Mouse (Mus musculus): Measurements from ENCODE around the gene Gatad2b.
"Not testable (repeated sequence)": the region's sequence is repeated elsewhere in the genome, so short reads cannot be mapped to it uniquely, and the experiment has no call there.

Gatad2b gene

DNA sequence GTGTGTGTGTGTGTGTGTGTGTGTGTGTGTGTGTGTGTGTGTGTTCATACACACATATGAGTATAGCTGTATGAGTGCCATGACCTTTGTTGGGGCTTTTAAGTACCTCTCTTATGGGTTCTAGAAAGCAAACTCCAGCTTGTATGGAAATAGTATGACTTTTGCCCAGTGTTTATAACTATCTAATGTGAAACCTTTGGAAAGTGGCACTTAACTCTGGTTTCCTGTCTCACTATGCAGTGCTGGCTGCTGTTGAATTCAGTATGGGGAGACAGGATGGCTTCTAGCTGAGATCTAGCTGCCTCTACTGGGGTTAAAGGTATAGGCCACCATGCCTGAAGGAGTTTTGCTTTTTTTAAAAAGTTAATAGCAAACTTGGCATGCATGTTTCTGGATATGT, 16.6 kb downstream of the Gatad2b start:
- no peak for DNase-seq (ENCODE audit: low spot score in 2 of 2)

DNA sequence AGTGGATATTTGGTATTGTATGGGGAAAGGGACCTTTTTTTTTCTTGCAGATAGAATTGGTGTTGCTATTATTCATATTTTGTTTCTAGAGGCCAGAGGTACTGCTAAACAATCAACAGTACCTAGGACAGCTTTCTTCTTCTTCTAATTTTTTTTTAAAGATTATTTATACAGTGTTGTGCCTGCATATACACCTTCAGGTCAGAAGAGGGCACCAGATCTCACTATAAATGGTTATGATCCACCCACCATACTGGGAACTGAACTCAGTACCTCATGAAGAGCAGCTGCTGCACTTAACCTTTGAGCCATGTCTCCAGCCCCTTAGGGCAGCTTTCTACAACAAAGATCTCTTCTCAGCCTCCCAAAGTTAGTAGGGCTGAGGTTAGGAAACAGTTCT, 20.4 kb downstream of the Gatad2b start:
- DNase-seq (ENCODE audit: low spot score in 2 of 2) = no peak

DNA sequence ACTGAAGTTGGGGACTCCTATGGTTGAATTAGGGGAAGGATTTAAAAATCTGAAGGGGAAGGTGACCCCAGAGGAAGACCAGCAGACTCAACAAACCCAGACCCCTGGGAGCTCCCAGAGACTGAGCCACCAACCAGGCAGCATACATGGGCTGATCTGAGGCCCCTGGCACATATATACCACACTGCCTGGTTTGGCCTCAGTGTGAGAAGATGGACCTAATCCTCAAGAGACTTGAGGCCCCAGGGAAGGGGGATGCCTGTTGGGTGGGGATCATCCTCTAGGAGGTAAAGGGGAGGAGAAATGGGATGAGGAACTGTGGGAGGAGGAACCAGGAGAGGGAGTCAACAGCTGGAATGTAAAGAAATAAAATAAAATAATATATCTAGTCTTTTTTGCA, 21.3 kb downstream of the Gatad2b start:
- DNase-seq (ENCODE audit: low spot score in 2 of 2) = no peak

DNA sequence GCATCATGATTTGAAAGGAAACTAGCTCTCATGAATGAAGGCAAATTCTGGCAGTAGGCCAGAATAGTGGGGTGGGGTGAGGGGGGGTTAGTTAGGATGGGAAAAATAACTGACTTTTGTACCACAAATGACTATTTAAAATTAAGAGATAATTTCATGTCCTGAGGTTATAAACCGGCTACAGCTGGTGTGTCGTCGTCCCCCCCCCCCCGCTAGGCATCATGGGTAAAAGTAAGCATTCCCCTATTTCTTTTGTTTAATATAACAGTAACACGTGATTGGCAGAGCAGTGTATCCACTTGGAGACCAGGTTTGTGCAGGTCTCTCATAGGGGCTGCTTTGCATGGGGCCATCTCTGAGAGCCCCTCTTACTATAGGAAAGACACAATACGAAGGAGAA, 29.3 kb downstream of the Gatad2b start:
- no peak for DNase-seq (ENCODE audit: low spot score in 2 of 2)

DNA sequence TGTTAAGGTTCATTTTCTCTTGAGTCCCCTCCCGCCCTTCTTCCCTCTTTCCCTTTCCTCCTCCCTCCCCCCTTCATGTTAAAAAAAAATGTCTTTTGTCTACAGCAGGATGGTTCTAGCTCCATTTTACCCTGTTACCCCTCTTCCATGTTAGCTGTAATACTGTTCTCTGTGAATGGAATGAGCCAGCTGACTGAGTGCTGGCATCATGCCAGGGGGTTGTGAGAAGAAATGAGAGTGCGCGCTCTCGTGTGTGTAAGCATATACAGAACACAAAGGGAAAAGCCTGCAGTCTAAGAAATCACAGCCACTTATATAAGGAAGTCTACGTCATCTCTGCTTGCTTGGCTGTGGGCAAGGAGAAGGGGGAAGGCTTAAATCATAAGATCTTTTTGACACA, 30.1 kb downstream of the Gatad2b start:
- peak; percentile 11 to 13 for DNase-seq (ENCODE audit: low spot score in 2 of 2)

DNA sequence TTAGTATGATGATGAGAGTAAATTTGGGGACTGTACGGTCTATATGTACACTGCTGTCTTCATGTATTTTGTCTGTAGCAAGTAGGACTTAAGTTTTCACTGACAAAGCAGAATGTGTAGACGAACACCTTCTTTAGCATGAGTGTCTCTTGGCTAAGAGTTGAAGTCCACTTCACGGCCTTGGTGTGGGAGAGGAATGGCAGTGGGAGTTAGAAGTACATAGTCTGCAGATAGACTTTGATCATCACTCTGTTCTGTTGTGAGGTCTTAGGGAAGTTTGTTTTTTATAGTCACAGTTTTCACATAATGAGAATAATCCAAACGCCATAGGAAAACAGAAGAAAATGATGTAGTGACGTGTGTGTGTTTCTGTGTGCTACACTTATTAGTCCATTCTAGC, 39.5 kb downstream of the Gatad2b start:
- no peak for DNase-seq (ENCODE audit: low spot score in 2 of 2)

DNA sequence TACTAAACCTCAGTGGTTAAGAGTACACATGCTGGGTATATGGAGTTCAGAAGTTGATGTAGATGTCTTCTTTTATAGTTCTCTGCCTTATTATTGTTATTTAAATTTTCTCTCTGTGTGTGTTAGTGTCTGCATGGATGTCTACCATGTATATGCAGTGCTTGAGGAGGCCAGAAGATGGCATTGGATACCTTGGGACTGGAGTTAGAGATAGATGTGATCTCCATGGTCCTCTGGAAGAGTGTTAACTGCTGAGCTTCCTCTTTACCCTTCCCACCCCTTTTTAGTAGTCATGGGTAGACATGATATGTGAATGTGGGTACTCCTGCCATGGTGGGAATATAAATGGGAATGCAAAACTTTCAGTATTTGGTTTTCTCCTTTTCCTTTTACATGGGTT, 42.5 kb downstream of the Gatad2b start:
- DNase-seq (ENCODE audit: low spot score in 2 of 2) = no peak

DNA sequence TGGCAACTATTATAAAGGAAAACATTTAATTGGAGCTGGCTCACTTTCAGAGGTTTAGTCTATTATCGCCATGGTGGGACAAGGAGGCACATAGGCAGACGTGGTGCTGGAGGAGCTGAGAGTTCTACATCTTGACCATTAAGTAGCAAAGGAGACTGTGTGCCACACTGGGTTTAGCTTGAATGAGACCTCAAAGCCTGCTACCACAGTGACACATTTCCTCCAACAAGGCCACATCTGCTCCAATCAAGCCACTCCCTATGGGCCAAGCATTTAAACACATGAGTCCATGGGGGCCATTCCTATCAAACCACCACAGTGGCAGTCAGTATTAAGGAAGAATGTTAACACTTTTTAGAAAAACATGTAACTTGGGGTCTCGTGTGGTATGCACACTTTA, 45.2 kb downstream of the Gatad2b start:
- DNase-seq (ENCODE audit: low spot score in 2 of 2) = no peak

DNA sequence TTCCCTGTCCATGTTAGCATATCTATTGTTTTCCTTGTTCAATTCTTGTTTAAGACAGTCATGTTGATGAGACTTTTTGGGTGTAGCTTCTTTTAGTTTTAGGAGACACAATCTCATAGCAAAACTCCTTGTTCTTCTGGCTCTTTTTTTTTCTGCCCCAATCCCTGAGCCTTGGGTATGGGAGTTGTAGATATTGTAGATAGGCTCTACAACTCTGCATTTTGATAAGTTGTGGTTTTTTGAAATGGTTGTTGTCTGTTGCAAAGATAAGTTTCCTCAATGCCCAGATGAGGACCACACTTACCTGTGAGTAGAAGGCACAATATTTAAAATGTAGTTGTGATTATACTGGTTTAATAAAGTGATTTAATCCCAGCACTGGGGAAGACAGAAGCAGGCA, 47.2 kb downstream of the Gatad2b start:
- no peak for DNase-seq (ENCODE audit: low spot score in 2 of 2)

DNA sequence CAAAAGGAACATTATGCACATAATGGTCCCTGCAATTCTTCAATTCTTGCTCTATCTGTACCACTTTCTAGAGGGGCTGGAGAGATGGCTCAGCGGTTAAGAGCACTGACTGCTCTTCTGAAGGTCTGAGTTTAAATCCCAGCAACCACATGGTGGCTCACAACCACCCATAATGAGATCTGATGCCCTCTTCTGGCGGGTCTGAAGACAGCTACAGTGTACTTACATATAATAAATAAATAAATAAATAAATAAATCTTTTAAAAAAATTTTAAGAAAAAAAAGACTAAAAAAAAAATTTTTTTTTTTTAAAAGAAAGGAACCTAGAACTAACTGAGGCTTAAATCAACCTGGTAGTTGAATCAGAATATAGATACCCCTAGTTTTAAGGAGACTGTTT, 49.9 kb downstream of the Gatad2b start:
- not testable (repeated sequence) for DNase-seq (ENCODE audit: low spot score in 2 of 2)

DNA sequence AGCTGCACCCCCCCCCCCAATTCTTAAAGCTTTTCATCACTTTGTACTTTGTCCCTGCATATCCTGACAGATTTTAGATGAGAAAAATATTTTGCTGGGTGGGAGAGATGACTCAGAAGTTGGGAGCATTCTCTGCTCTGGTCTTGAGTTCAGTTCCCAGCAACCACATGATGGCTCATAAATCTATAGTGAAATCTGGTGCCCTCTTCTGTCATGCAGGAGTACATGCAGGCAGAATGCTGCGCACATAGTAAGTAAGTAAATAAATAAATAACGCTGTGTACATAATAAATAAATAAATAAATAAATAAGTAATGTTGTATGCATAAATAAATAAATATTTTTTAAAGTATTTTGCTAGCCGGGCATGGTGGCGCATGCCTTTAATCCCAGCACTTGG, 54.9 kb downstream of the Gatad2b start:
- DNase-seq (ENCODE audit: low spot score in 2 of 2) = no peak

DNA sequence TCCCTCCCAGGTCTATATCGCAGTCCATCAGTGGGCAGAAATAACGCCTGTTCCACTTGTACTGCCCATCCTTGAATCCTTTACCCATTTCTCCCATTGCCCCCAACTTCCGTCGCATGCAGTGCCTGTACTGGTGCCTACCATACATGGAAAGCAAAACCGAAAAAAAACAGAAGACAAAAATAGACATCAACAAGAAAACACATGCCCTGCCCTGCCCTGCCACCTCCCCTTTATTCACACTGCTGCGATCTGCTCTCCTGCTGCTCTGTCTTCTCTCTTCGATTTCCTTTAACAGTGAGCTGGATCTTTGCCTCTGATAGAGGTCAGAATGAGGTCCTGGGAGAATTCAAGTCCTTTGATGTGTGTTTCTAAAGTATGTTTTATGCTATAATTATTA, 65.0 kb downstream of the Gatad2b start:
- no peak for DNase-seq (ENCODE audit: low spot score in 2 of 2)

DNA sequence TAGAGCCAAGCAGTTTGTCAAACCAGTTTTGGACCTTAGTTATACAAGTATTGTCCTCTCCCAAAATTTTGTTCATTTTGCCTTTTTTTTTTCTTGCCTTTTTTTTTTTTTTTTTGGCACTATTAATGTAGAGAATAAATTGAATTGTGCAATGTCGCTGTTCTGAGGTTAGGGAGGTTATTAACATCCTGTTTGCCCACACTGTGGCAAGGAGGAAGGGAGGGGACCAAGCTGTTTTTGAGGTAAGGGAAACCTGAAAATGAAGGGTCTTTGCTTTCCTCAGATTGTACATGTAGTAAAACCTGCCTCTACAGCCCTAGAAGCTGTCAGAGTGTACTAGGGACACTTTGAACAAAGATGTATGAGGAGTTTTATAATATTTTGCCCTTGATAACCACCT, 66.3 kb downstream of the Gatad2b start:
- no peak for DNase-seq (ENCODE audit: low spot score in 2 of 2)

DNA sequence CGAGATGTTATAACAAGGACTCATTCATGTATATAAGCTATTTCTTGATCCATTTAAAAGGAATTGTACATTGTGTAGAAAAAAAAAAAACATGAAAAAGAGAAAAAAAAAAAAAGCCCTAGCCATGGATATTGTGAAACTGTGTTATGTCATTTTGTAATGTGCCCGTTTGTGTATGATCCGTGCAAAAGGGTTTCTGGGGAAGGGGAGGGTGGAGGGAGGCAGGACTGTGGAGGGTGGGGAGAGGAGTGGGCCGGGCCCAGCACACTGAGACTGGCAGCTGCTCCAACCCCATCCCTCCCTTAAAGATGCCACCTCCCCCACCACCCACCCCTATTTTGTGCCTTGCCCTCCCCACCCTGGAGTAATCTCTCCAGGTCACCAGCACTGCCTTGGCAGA, 68.5 kb downstream of the Gatad2b start:
- DNase-seq (ENCODE audit: low spot score in 2 of 2) = no peak

DNA sequence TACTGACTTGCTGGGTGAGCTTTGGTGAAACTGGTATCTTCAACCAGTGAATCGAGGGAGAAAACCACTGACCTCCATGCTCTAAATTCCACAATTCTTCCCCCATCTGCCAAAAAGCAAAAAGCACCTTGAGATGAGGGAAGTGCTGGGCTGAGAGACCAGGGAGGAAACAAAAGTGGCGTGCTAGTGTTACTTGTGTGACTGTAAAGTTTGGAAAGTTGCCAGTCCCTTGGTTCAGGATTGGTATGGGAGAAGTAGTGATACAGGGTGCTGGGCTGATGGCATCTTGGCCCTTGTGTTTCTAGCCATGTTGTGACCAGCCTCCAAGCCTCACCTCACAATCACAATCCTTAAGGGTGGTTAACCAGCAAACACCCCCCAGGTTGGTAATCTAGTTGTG, 69.4 kb downstream of the Gatad2b start:
- DNase-seq (ENCODE audit: low spot score in 2 of 2) = no peak

DNA sequence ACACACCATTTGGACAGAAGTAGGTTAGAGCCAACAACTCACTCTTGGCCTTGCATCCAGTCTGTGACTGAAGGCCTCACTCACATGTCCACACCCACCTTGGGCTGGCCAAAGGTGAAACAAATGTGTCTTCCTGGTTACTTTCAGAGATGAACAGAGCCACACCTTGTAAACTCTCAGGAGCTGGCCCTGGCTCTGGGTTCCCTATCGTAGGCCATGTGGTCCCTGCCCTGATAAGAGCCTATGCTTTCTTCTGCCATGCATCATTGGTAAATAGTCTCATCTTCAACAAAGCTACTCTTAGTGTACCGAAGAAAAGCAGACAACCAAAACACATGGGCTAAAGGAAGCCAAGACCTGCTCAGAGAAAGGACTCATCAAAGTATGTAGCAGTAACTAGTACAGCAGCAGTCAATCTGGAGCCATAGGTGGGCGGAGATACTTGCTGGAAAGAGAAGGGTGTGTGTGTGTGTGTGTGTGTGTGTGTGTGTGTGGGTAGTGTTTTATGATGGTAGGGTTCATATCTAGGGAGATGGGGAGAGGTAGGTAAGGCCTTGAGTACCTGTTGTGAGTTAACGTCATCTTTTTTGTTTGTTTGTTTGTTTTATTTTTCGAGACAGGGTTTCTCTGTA, 74.1 kb downstream of the Gatad2b start:
- DNase-seq (ENCODE audit: low spot score in 2 of 2) = no peak

DNA sequence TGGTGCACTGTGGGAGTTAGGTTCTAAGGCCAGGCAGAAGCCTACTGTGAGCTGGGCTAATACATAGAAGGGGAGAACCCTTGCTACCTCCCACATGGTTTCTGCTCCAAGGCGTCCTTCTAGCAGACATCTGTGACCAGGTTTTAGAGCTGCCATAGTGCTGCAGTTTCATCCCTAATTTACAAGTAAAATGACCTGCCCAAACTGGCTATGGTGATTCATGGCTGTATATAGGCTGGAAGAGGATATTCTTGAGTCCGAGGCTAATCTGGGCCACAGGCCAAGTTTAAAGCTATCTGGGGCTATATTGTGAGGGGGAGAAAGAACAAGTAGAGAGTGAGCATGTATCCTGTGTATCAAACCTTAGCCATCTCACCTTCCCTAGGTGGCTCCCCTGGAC, 76.1 kb downstream of the Gatad2b start:
- DNase-seq (ENCODE audit: low spot score in 2 of 2) = no peak

DNA sequence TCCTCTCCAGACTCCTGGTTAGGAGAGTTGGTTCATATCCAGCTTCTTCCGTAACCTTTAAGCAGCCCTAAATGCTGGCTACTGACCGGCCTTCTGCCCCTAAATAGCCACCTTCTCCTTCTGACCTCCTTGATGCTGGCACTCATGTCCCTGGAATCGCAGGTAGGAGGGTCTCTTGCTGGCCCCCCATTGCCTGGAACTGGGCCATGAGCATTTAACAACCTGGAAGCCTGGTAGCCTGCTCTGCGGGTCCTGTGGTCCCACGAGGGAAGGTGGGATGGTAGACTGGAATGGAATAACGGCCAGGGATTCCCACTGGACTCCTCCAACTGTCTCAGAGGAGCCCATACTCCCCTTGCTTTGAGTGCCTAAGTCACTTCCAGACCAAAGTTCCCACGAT, 78.9 kb downstream of the Gatad2b start:
- no peak for DNase-seq (ENCODE audit: low spot score in 2 of 2)

DNA sequence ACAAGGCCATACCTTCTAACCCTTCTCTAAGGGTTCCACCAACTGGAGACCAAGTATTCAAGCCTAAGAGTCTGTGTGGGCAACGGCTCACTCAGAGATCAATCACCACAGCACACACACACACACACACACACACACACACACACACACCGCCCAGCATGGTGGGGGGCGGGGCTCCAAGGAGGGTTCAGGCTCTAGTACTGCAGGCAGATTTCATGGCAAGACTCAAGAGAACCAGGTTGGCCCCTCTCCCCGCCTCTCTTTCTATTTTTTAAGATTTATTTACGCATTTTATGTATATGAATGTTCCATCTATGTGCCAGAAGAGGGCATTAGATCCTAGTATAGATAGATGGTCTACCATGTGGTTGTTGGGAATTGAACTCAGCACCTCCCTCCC, 79.8 kb downstream of the Gatad2b start:
- no peak for DNase-seq (ENCODE audit: low spot score in 2 of 2)

DNA sequence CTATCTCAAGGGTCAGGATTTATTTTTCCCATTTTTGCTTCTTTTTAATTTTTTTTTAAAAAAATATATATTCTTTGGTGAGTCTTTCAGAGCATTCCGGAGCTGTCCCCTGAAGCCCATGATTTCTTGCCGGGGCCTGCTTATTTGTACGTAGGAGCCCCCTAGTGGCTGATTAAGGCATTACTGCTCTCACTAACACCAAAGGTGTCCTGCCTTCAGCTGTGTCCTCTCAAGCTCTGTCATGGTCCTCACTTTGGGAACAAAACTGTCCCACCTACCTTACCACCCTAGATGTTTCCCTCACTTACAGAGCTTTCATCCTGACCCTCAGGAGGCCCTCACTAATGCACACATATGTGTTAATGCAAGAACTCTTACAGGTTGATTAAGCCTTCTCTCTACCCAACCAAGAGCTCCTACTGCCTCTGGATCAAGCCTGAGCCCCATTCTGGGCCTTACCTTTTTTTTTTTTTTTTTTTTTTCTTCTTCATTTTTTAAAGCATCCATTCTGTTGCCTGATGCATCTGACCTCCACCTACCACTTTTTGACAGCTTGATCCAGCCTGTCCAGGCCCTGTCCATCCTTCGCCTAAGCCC, 80.6 kb downstream of the Gatad2b start:
- DNase-seq (ENCODE audit: low spot score in 2 of 2) = peak; percentile 41 to 46

DNA sequence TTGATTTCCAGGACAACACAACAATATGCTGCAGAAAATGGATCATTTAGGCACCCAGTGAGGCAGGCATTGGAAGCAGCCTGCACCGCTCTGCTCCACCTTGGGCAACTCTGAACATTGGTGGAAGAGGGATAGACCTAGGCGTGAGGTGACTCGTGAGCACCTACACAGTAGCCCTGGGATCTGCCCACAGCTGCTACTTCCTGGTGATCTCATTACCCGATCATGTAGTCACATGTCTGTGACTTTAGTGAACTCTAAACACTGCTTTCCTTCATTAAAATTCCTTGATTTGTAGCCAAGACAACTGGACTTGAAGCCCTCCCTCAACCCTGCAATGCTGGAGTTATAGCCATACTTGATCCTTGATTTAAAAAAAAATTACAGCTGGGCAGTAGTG, 81.4 kb downstream of the Gatad2b start:
- no peak for DNase-seq (ENCODE audit: low spot score in 2 of 2)

DNA sequence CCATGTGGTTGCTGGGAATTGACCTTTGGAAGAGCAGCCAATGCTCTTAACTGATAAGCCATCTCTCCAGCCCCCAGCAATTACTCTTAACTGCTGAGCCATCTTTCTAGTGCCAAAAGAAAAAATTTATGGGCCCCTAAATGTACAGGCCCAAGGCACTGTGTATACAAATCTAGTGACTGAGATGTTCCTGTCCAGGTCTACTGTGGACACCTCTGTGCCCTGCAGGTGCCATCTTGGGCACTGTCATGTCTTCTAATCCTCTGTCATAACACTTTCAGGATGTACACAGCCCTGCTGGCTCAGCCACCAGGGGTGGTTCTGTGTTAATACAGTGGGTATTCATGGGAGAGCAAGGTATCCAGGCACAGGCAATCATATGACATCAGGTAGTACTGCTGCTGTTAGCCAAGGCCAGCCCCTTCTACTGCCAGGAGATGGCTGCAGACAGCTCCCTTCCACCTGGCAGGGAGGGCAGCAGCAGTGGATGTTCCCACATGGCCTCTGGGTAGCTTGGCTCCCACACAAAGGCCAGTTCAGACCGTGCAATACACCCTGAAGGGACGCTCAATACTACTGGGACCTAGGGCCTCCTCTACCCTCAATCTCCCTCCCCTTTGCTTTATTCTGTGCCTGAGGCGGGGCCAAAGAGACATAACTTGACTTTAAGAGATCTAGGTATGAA, 82.7 kb downstream of the Gatad2b start:
- DNase-seq (ENCODE audit: low spot score in 2 of 2) = no peak

DNA sequence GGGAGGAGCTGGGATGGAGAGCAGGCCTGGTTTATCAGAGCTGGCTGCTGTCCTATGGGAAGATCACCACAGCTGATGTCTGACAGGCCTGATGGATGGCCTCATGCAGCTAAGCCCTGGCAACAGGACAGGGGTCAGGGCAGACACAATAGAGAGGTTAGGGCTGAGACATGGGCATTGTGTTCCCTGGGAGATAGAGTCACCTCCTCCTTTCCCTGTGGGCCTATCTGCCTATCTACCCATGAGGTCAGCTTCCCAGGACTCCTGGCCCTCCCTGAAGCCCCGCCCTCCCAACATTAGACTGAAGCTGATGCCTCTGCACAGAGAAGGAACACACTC, 83.2 kb downstream of the Gatad2b start:
- DNase-seq (ENCODE audit: low spot score in 2 of 2) = no peak

DNA sequence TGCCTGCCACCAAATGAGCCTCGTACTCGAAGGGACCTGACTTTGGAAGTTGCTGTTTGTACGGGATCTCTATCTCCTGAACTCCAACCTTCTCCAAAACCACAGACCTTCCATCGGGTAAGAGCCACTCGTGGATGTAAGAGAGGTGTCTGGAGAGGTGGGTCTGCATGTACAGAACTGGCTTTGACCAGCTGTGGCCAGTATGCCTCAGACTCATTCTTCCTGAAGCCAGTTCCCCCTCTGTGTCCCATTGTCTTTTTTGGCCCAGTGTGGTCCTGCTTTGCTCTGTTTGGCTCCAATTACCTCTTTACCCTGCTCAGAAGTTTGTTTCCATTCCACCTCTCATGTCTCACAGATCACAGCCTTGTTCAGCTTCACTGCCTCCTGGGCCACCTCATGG, 85.5 kb downstream of the Gatad2b start:
- DNase-seq (ENCODE audit: low spot score in 2 of 2) = no peak

Measured in urinary bladder, adult 18-20 months (tissue).